Mouse (Mus musculus): ENCODE measurements around the gene Ccdc185.
A peak's percentile ranks its signal among the peaks of the same experiment; 100 is the strongest.

Gene Ccdc185

DNA sequence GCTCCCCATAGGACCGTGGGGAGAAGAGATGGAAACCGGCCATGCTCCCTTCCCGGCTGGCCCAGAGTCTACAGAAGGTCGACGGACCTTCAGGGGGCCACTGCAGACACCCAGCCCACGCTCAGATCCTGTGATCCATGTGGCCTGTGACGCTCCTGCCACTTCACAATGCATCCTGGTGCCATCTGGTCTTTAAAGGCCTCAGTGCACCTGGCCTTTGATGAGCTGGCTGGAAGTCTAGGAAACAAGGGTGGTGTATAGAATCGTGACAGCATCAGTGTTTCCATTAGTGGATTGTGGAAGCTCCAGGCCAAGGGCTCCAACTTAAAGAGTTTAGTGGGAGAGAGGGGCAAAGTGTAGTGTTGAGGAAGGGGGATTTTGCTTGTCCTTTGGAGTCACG is at the start of gene Ccdc185:
Ccdc185 (minus strand) TSS at position 101 of the 400 bp plus-strand sequence.
- no peak for DNase-seq (ENCODE audit: low read depth)

DNA sequence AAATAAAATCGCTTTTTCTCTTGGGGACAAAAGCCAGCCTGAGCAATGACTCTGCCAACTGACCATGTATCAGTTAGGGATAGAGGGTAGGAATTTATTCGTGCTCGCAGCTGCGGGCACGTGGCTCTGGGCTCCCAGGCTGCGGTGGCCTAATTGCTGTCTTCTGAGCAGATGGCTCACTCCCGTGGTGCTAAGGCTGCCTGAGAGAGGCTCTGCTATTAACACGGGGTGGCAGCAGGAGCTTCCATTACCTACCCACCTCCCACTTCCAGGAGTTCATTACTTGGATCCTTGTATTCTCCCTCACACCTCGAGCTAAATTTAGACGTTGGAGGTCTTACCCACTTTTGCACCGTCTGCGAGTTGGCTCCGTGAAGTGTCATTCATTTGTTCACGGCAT is 48.1 kb upstream of the Ccdc185 start:
- no peak for DNase-seq (ENCODE audit: low read depth)

DNA sequence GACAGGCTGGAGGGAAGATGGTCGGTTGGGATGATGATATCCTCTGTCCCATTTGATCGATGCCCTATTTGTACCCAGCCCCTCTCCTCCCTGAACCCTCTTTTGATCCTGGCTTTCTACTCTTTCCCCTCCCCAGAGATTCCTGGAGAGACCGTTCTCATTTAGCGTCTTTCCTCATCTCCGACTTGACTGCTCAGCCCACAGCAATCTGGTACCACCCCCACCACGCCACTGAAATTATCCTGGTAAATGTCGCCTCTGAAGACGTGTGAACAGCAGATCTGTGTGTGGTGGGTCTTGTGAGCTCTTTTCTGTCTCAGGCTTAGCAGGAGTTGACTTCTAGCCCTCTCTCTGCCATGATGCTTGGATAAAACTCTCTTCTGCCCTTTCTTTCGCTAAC is 45.6 kb upstream of the Ccdc185 start:
- DNase-seq (ENCODE audit: low read depth): no peak

DNA sequence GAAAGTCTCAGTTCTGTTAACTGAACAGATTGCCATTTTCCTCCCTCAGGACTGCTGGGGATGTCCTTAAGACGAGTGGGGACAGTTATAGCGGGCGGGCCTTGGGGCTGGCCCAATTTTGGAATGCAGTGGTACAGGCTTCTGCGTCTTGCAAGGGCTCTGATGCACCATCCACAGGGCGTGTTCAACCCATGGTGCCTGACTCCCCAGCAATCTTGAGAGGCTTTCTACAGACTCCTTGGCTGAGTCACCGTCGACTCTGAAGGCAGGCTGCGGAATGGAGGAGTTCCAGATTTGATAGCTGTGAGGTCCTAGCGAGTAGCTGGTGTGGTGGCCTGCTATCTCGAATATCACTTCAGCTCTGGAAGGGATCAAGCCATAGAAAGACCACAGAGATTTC is 45.2 kb upstream of the Ccdc185 start:
- DNase-seq (ENCODE audit: low read depth): no peak

DNA sequence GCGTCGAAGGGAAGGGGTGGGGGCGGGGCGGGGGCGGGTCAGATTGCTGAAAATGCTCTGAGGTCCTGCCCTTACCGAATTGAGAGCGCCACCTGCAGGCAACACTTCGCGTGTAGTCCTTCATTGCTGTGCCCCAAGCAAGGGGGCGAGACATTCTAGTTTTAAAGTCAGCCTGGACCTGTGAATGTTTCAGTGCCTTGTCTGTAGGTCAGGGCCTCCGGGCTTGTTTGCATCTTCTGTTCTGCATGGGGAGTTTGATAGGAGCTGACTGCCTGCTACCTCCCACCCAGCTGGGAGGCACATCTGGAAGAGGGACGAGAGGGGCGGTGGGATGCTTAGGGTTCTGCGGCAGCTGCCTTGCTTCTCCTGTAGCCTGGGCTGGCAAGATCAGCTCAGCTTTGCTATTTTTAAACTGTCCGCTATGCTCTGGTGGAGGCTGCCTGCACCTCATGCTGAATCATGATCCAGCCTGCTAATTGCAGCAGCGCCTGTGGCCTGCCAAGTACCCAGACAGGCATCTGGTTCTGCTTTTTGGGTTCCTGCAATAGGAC is 43.6 kb upstream of the Ccdc185 start:
- peak; percentile 64 for DNase-seq (ENCODE audit: low read depth)

DNA sequence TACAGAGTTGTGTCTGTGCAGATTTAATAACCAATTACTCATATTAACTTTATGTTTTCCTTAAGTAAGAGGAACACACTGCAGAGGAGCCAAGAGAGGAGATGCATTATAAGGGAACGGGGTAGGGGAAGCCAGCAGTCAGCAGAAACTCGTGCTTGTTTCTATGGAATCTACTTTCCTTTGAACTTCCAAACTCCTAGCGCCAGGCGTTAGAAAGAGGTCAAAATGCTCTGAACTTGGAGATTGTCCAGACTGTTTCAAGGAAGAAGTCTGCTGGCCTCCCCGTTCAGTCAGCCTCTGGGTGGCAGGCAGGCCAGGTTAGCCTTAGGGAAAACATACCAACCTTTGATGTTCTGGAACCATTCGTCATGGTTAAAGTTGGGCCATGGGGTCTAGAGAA is 39.9 kb upstream of the Ccdc185 start:
- DNase-seq (ENCODE audit: low read depth): no peak

DNA sequence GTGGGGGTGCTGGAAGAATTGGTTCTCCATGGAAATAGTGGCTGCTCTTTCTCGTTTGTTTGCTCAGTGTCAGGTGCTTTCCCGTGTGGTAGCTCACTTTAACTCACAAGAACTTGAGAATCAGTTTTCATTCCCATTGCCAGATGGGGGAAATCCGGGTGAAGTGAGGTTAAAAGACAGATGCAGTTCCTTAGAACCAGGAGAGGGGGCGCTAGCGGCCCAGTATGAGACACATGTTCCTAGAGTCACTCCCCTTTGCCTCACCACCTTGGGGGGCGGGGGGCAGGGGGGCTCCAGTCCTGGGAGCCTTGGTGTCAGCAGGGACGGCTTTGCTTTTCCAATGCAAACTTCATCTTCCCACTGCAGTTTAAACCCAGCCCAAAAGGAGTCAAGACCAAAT is 38.0 kb upstream of the Ccdc185 start:
- DNase-seq (ENCODE audit: low read depth): no peak

DNA sequence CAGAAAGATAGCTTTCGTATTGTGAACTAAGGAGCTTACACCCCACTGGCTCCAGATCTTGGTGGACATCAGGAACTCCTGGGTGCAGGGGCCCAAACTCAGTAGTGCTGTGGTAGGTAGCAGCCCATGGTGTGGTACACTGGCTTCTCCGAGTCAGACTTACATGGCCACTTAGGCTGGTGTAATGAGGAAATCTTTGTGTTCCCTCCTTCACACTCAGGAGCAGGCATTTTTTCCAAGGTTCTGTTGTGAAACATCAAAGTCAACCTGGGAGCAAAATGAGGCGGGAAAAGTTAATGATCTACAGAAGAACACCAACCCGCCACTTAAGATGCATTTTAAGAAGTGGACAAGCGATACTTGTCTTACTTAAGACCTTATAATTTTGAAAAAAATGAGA is 36.5 kb upstream of the Ccdc185 start:
- DNase-seq (ENCODE audit: low read depth): no peak

DNA sequence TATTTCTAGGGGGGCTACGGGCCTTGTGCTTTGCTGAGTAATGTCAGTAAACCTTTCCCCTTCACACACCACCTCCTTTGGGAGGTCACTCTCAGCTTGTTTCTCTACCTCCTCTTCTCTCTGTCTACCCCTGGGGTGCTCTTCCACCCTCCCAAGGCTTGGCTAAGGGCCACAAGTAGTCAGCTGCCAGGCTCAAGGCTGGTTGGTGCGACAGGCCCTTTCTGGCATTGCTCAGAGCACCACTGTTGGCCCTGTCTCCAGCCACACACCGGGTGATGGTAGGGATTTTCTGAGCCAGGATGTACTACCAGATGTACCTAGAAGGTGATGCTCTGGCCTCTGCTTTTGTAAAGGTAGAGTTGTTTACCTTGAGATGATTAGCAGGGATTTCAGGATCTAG is 35.8 kb upstream of the Ccdc185 start:
- DNase-seq (ENCODE audit: low read depth): no peak

DNA sequence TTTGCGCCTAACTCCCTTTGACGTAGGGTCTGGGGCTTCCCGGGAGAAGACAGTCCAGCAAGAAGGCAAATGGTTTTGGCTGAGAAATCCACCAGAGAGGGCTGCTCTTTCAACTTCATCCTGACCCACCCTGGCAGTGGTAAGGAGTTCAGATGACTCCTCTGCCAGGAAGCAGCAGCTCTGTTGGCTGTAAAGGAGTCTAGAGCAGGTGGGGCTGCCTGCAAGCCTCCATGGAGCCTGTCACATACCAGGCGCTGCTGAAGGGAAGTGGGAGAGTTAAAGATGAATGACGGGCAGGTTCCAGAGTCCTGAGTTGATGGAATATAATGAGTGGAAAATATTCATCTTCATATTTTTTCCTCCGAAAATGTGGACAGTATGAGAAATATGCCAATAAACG is 34.8 kb upstream of the Ccdc185 start:
- DNase-seq (ENCODE audit: low read depth): no peak

DNA sequence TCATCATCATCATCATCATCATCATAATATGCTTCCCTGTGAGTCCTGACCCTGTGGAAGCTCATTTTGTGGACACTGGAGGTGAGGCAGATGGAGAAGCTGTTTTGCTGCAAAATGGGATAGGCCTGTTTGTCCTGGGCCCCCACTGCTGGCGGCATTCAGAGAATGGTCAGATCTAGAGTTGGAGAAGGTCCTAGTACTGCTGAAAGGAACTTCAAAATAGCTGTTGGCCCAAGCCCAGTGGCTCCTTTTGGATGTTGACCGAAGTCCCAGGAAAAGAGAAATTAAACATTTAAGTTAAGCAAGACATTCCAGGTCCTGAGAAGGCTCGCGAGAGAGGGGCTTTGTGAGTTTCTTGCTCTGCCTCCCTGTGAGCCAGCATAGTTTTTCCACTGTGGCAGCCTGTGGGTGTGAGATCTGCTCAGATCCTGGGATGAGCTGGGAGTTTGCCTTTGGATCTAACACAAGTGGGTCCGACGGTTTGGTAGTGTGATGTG is 30.1 kb upstream of the Ccdc185 start:
- DNase-seq (ENCODE audit: low read depth): no peak

DNA sequence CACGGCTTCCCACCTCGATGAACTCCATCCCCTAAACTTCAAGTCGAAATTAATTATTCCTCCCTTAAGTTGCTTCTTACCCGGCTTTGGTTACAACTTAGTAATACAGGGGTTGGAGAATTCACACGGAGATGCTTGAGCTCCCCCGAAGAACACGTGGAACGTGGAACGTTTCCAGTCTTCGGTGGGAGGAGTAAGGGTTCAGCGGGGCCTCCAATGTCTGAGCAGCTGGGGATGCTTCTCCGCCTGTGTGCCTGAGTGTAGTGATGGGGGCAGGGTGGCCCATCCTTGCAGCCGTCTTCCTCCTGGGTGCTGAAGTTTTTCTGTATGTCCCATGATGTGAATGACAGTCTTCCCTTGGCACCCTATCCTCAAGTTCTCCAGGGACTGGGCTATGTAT is 29.2 kb upstream of the Ccdc185 start:
- no peak for DNase-seq (ENCODE audit: low read depth)

DNA sequence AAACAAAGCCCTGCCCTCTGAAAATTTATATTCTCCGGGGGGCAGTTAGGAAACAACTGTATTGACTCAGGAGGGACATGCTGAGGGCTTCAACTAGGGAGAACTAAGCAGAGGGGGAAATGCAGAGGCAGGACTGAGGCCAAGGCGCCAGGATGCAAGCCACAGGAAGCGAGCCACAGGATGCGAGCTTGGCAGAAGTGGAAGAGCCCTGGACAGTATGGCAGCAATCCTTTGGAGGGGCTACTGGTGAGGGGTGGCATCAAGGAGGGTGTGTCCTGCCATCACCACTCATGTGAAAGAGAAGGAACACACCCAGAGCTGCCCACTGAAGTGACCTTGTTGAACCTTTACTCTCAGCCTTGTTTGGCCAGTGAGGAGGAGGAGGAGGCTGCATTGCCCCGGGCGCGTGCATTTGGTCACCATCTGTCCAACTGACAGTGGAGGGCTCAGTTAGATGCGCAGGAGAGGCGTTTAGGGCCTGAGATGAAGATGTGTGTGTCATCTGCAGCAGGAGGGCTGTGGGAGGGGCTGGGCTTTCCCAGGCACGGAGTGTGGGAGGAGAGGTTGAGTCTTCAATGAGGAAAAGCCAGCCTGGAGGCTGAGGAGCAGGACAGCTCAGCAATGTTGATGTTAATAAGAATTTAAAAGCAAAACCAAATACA is 27.9 kb upstream of the Ccdc185 start:
- DNase-seq (ENCODE audit: low read depth): no peak

DNA sequence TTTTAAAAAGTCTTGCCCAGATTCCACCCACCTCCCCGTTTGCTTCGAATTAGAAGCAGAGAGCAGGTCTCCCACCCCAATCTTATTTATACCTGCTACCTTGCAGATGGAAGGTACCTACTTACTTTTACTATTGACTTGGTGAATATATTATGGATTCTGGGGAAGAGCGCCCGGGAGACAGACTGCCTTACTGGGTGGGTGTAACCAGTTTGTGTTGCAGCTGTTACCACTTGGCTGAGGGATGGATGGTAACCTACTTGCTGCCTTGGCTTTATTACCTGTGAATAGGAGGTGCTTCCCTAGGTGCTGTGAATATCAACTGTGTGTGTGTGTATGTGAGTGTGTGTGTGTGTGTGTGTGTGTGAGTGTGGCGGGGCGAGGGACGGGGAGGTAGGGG is 26.6 kb upstream of the Ccdc185 start:
- no peak for DNase-seq (ENCODE audit: low read depth)

DNA sequence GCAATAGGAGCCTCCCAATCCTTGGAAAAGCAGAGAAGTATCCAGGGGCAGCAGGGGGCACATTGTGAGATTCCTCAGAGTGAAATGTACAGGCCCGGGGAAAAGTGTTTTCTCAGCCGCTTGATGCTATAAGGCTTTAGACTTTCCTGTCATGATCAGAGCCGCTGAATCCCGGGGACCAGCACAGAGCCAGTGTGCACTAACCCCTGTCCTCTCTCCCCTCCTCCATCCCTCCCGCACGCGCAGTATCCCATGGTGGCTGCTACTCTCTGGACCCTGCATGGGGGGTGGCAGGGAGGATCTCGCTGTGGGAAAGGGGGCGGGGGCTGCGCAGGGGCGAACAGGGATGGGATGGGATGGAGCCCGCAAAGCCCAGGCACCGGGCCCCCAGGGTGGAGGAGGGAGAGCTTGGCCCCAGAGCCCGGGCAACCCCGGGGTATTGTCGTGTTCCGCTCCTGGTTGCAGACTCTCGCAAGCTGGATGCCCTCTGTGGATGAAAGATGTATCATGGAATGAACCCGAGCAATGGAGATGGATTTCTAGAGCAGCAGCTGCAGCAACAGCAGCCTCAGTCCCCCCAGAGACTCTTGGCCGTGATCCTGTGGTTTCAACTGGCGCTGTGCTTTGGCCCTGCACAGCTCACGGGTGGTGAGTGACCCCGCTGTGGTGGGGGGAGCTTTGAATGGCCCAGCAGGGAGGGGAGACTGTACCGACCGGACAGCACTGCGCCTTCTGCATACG is 15.7 kb upstream of the Ccdc185 start:
- no peak for DNase-seq (ENCODE audit: low read depth)

DNA sequence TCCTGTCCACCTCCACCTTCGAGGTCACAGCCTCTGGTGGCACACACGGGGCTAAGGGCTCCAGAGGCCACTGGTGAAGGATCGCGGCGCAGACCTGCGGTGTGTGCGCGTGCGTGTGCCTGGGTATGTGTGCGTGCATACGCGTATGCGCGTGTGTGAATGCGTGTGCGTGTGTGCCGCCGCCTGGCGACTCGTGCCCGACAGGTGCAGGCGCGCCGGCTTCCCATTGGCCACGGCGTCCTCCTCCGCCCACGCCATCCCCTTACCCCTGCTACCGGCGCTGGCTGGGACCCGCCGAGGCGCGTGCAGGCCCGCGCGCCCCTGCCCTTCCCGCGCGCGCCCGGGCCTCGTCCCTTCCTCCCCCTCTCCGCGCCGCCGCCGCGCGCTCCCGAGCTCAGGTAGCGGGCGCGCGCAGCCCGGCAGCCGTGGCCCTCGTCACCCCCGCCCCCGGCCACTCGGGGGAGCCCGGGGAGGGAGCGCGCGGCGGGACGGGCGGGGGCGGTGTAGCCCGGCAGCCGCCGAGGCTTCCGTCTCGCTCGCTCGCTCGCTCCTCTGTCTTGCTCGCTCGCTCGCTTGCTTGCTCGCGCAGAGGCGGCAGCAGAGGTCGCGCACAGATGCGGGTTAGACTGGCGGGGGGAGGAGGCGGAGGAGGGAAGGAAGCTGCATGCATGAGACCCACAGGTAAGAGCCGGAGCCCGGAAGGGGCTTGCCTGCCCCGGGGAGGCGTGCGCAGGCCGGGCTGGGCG is 14.9 kb upstream of the Ccdc185 start, which contains the start of gene Susd4:
Susd4 (plus strand) TSS at position 145 of the 746 bp plus-strand sequence.
- DNase-seq (ENCODE audit: low read depth): no peak

DNA sequence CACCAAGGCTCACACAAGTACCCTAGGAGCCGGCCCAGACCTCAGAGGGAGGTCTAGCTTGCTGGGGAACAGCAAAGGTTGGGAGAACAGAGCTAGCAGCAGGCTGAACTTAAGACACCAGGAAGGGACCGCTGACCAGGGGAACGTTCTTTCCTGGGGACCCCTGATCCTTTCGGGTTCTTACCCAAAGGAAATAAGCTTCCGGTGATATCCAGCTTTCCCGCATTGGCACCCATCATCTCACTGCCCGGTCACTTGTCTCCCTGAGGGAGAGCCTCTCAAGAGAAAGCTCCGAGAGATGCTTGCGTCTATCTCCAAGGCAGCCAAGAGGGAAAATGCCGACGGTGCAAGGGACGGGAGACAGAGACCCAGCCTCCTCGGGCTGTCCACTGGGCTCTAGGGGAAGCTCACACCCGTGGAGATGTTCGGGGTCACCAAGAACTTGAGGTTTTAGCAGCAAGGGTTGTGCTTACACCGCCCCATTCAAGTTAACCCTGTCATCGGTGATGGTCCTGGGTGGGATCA is 14.3 kb upstream of the Ccdc185 start:
- no peak for DNase-seq (ENCODE audit: low read depth)

DNA sequence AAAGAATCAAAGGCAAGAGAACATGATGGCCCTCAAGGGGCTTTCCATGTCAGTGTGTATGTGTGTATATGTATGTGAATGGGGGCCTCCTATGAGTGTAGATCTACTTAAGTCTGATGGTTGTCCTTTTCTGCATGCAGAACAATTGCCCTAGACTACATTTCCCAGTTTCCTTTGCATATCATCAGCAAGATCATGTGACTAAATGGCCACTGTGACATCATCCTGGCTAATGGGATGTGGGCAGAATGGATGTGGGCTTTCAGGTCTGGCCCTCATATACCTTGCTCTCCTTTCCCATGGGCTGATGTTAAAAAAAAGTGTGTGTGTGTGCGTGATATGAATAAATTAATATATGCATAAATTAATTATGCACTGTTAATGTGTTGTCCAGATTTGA is 9.8 kb upstream of the Ccdc185 start:
- DNase-seq (ENCODE audit: low read depth): no peak

DNA sequence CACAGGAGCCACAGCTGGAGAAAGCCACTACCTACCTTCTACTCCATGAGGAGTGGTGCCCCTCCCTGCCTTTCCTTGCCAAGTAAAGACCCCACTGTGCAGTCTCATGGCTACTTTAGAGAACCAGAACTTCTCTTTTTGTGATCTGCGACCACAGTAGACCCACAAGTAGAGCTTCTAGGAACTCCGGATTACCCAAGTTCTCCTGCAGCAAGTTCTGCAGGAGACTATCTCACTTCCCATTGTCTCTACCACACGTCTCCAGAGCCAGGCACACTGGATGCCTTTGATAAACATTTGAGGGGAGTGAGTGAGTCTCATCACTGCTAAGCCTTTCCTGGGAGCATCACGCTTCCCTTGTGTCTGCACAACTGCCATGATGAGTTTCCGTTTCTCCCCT is 5.9 kb upstream of the Ccdc185 start:
- DNase-seq (ENCODE audit: low read depth): no peak

DNA sequence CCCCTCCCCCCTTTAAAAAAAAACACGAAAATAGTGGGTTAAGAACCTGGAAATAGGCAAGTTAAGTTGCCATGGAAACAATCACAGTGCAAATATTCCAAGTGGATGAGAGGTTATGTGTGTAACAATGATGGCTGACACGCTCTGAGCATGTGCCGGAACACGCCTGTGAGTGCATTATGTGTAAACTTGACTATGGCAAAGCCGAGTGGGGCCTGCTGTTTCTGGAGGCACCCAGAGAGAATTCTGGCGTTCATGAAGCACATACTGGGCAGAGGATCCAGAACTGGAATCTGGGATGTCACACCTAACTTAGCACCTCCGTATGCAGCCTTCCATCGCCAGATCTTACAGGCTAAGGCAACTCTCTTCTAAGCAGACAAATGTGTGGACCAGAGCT is 4.7 kb upstream of the Ccdc185 start:
- no peak for DNase-seq (ENCODE audit: low read depth)

DNA sequence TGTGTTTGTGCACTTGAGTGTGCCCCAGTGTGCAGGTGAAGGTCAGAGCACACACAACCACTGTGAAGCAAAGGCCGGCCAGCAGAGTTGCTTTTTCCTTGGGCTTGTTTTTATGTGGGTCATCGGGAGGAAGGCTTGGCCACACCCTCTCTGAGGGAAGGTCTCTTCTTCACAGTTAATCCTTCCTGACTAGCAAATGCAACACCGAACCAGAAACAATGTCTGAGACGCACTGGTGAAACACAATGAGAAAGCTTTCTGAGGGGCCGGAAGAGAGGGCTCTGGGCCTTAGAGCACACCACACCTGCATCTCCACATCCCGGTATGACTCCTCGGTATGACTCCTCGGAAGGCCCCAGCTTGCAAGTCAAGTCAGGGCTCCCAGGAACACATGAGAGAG is 2.3 kb upstream of the Ccdc185 start:
- DNase-seq (ENCODE audit: low read depth): no peak

DNA sequence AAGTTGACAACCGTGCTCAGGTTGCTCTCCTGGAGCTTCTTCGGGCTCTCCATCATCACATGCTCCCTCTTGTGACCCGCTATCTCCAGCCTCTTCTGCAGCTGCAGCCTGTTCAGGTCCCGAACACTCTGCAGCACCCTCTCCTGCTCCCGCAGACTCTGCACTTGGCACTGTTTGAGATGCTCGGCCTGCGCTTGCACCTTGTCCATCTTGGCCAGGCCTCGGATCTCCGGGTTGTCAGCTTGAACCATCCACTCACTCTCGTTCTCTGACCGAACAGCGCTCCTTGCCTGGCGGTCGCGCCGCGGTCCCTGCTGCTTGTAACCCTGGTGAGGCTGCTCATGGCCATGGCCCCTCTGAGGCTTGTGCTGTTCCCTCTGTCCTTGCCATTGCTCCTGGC is 1.1 kb downstream of the Ccdc185 start:
- DNase-seq (ENCODE audit: low read depth): no peak

Measured in fibroblast of lung, adult 2 months (primary cell).